Mouse (Mus musculus) ovary, adult 10 weeks (tissue): ENCODE measurements around the gene Cfap206. TPM values are rescaled to one million over a fixed set of nuclear protein-coding genes. Genes with fewer than 3 reads are reported as not detected.

Experiments used
- polyA plus RNA-seq: library from polyadenylated mRNA; stranded (reverse); fragments of 350-450 nt; fragmentation: Illumina TruSeq; extraction: RNeasy Lipid Tissue Mini Kit (QIAGEN cat#74804); gene quantifications from one replicate; pipeline ENCODE4 v1.2.3, GENCODE M21; 2014

Cfap206 gene
- 35.4 TPM for polyA plus RNA-seq

GRCm38 (mm10) chr4:34729851-34730341 is at the start of gene Cfap206:
TSS of gene Cfap206 (minus strand) at chr4:34730206.

GRCm38 (mm10) chr4:34777677-34778527 is 47.9 kb upstream of the Cfap206 start, which contains the start of gene Smim8:
TSS of gene Smim8 (minus strand) at chr4:34778423.

GRCm38 (mm10) chr4:34756163-34756562 is 26.2 kb upstream of the Cfap206 start, which contains the start of gene Gm136:
TSS of gene Gm136 (minus strand) at chr4:34756263.

GRCm38 (mm10) chr4:34686874-34687567 is 43.0 kb downstream of the Cfap206 start, which contains the start of gene Slc35a1:
TSS of gene Slc35a1 (minus strand) at chr4:34687438.

Other genes with a start within 250 kb of the Cfap206 start
- gene Akirin2, start 179.3 kb downstream of the Cfap206 start, polyA plus RNA-seq: 260 TPM
- 165 TPM for gene Orc3, start 115.3 kb downstream of the Cfap206 start, polyA plus RNA-seq
- gene Rars2, start 115.2 kb downstream of the Cfap206 start, polyA plus RNA-seq: 61.3 TPM
- gene Slc35a1, start 42.8 kb downstream of the Cfap206 start, polyA plus RNA-seq: 99.6 TPM
- gene Gm136, start 26.1 kb upstream of the Cfap206 start, polyA plus RNA-seq: not detected
- 90.7 TPM for gene Smim8, start 48.2 kb upstream of the Cfap206 start, polyA plus RNA-seq
- 96.7 TPM for gene Zfp292, start 152.8 kb upstream of the Cfap206 start, polyA plus RNA-seq
- gene Cga, start 163.6 kb upstream of the Cfap206 start, polyA plus RNA-seq: not detected